Mouse (Mus musculus) left cerebral cortex, postnatal 14 days (tissue): ENCODE measurements around the gene Dnaaf3. TPM values are rescaled to one million over a fixed set of nuclear protein-coding genes. Genes with fewer than 3 reads are reported as not detected.

Source experiments
- DNase-seq, 2 experiments: peaks; one replicate each; pipeline ENCODE4 v3.0.0; 2021 to 2022; ENCODE audit warnings: low spot score in 2 of 2, mixed read lengths in 1 of 2
- intact Hi-C: fragments of 180-260 bp; cut with DNase I; formaldehyde crosslinking; loops from one replicate; pipeline ENCODE4 v1.15.1; 2025
- total RNA-seq, 2 experiments: library from RNA; stranded (reverse); gene quantifications; 2 replicates each; pipeline ENCODE4 v1.2.3; 2021

The Dnaaf3 gene
- total RNA-seq, 2 experiments from 2014 or later: 0.31 to 0.34 TPM

- peak; percentile 70 for DNase-seq
- intact Hi-C loops: no loop called here
These were observed 29.7 kb downstream of the Dnaaf3 start for GRCm38 (mm10) chr7:4502421-4503090.

DNA sequence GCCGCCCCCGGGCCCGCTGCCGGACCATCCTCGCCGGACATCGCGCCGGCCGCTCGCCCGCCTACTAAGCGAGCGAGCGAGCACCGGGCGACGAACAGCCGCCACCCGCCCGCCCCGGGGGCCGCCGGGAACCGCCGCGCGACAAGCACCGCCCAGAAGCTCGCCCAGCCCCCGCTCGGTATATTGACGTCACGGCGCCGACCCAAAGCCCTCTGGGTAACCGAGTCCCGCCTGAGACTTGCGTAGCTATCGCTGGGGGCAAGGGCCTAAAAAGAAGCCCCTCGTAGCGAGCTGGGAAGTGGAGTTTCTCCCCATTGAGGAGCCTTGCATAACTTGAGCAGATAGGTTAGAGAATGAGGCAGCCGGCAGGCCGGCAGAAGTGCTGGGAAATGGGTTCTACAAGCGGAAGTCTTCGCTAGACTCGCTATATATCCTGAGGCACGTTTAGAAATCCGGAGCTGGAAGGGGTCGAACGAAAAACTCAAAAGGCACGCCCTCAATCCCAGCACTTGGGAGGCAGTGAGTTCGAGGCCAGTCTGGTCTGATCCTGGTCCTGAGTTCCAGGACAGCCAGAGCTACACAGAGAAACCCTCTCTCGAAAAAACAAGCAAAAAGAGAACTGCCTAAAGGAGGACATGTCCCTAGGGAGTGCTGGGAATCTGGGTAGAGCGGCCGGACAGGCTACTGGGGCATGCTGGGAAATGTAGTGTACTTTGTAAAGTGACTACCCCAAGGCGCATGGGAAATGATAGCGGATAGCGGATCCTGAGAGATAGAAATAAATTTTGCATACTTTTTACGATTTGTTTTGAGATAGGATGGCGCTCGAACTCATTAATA is 30.5 kb downstream of the Dnaaf3 start, which contains the start of gene Ppp1r12c:
Ppp1r12c (minus strand) TSS at position 123 of the 840 bp plus-strand sequence.
- peak; percentile 95 to 96 for DNase-seq
- intact Hi-C loops: no loop called here

DNA sequence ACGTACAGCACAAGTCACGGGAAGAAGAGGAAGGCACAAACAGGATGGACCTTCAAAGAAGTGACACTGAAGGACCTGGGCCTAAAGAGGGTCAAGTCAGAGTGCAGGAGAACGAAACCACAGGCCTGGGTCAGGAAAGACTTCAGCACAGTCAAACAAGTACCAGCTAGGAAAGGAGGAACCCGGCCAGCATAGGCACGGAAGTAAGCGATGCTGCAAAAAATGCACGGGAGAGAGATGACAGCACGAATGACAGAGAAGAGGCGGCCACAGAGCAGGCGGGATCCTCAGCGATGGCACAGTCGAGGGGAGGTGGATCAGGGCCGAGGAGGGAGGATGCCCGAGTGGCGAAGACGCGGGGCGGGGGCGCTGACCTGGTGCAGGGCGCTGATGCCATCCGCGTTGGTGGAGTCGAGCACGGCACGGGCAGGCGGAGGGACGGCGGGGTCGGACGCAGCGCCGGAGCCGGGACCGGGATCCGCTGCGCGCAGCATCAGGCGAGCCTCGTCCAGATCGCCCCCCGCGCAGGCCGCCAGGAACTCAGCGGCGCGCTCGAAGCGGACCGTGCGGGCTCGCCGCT is 31.3 kb downstream of the Dnaaf3 start:
- intact Hi-C loops: no loop called here

DNA sequence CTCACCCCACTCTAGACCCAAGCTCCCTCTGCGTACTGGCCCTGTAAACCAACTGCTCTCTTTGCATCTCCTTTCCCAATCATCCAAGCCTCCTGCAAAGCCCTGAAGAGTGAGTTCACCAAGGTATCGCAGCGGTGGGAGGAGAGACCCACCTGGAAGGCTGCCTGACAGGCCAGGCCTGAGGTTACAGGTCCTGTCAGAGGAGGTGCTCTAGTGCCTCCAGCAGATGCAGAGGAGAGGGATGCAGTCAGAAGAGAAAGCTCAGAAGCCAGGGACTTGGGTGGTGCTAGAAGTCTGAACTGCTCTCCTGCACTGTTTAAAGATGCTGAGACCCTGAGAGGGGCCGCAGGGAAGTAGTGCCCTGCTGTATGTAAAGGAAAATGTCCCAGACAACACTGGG is 33.2 kb downstream of the Dnaaf3 start:
- no peak for DNase-seq
- intact Hi-C loops: no loop called here

More for the DNA sequence above, 31.3 kb downstream of the Dnaaf3 start:
- peak; percentile 37 to 51 for DNase-seq

DNA sequence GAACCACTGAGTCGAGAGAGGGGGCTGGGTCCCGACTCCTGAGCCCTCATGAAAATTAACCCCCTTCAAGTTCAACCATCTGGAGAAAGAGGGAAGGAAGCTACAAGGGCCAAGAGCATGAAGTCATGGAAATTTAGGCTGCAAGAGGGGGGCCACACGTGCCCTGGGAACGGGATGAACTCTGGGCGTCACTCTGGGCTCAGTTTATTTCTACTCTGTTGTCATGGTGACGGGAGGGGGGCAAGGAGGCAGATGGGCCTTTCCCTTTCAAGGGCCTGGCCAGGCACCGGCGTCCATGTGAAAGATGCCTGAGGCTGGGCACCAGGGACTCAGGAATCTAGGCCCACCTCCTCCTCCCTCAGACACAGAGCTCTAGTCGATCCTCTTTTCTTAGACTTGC is 34.0 kb downstream of the Dnaaf3 start:
- intact Hi-C loops: no loop called here
- peak in 1 of 2 experiments; percentile 59 for DNase-seq

DNA sequence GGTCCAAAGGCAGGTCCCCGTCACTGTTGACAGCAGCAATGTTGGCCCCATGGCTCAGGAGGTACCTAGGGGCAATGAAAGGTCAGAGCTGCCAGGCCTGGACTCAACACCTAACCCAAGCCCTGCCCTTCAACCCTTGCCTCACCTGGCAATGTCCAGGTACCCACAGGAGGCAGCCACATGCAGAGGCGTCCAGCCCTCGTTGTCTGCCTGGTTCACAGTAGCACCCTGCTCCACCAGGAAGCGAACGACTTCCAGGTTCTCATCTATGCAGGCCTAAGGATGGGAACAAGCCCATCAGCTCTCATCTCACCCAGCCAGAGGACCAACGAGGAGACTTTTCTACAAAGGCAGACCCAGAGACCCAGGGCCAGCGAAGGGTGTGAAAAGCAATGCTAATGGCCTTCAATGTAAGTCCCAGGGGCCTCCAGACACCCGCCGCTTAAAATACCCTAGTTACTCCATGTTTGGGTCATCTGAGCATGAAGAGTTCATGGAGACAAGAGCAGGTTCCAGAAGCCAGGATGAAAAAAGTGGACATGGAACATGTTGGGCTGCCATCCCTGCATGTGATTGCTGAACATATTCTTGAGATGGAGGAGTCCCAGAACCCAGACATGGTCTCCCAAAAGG is 34.9 kb downstream of the Dnaaf3 start:
- DNase-seq: no peak
- intact Hi-C loops: no loop called here

- DNase-seq: no peak
- intact Hi-C loops: no loop called here
These were observed 35.8 kb downstream of the Dnaaf3 start for GRCm38 (mm10) chr7:4496468-4496867.

DNA sequence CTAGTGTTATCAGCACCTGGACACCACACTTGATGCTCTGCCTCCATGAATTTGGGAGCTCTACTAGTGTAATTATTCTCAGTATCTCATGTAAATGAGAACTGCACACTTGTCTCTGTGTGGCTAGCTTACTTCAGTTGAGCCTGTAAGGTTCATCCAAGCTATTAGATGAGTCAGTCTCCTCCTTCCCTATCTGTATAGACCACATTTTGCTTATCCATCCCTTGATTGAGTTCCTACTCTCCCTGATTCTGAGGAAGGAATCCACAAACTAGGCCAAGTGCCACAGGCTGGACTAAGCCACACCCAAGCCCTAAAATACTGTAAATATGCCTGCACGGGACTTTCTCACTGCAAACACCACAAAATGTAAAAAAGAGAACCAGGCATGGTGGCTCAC is 38.3 kb downstream of the Dnaaf3 start:
- no peak for DNase-seq
- intact Hi-C loops: loop anchor here (1.0 kb wide), 1 partner anchor 15 kb away; no protein-coding TSS in a partner anchor

- no peak for DNase-seq
- intact Hi-C loops: loop anchor here (1.0 kb wide), 1 partner anchor 13 kb away; no protein-coding TSS in a partner anchor
These were observed 39.7 kb downstream of the Dnaaf3 start for GRCm38 (mm10) chr7:4492284-4493224.

- DNase-seq: no peak
- intact Hi-C loops: no loop called here
These were observed 40.9 kb downstream of the Dnaaf3 start for GRCm38 (mm10) chr7:4491308-4491707.

DNA sequence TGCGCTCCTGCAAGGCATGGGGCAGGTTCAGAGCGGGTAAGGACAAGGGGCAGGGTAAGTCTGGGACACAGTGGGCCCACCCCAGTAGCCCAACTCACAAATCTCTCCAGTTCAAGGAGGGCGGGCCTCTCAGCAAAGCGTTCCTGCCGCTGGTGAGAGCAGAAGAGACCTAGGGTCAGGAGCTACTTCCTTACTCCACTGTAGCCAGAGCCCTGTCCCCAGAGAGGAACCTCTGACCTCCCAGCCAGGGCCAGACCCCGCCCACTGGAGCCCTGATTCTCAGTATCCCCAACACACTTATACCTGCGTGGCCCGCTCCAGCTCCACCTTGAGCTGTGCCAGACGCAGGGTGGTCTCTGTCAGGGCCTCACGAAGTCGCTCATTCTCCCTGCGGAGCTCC is 50.0 kb downstream of the Dnaaf3 start:
- no peak for DNase-seq
- intact Hi-C loops: no loop called here

DNA sequence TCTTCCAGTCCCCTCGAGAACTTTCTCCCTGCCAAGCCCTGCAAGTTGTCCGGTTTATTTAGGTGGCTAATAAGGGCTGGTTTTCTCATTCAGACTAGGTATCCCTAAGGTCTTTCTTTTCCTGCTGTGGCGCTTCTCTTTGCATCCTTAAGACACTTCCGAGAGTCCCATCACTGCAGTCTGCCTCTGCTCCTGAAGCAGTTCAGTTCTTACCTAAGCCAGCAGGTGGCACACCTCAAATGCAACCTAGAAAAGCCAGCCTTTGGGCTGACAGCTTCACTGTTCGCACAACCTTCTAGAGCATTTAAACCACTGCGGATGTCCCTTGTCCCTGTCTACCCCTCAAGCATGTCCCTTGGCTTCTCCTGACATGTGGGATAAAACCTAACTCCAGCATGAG is 52.6 kb downstream of the Dnaaf3 start:
- DNase-seq: peak; percentile 62 to 65
- intact Hi-C loops: loop anchor here (1.0 to 10.0 kb wide), 2 partner anchors 14 to 815 kb away; partner anchors contain the start of gene Leng1

DNA sequence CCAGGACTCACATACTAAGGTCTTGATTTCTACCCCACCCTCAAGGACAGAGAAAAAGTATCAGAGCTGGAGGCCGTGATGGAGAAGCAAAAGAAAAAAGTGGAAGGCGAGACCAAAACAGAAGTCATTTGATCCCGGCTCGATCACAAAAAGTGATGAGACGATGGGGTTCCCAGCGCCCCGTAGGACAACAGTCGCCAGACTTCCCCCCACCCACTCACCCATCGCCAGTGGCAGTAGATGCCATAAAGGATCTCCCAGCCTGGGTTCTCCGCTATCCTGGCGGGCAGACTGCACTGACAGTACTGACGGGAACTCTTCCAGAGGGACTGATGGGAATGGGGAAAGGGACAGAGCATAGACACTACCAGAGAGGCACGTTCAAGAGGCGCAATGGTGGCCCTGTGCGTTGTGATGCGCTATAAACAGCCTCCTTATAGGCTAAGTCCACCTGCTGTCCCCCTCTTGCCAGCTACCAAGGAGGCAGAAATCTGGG is 53.4 kb downstream of the Dnaaf3 start:
- DNase-seq: no peak
- intact Hi-C loops: loop anchor here (1.0 to 10.0 kb wide), 2 partner anchors 14 to 814 kb away; partner anchors contain the start of gene Leng1

DNA sequence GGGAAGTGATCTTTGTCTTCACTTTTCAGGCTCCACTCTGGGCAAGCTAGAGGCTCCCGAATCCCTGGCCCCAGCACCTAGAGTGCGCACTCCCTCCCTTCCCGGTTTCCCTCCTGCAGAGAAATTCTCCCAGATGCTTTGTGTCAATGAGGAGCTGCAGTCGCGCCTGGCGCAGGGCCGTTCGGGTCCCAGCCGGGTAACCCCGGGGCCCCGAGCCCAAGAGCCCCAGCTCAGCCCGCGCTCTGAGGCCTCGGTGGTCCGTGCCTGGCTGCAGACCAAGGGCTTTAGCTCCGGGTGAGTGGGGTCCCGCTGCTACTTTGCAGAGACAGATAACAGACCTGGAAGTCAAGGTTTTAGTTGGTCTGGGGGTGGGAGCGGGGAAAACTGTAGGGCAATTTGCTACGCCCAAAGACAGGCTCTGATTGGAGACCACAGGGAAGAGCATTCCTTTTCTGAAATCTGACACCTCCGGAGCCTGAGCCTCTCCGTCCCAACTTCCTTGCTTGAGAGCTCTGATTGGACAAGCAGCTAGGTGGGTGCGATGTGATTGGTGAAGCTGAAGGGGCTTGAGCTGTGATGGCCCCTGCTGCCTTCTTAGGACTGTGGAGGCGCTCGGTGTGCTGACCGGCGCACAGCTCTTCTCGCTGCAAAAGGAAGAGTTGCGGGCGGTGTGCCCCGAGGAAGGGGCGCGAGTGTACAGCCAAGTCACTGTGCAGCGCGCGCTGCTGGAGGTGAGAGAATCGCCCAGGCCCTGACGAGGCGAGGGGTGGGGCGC is 54.0 kb downstream of the Dnaaf3 start:
- DNase-seq: peak; percentile 57 to 69
- intact Hi-C loops: loop anchor here (10.0 kb wide), 1 partner anchor 813 kb away; the partner anchor contains the start of gene Leng1

GRCm38 (mm10) chr7:4473940-4474339 is 58.3 kb downstream of the Dnaaf3 start:
- no peak for DNase-seq
- intact Hi-C loops: loop anchor here (5.0 to 10.0 kb wide), 3 partner anchors 42 to 809 kb away; partner anchors contain the start of gene Leng1
